Mouse (Mus musculus) embryonic facial prominence, embryonic 14.5 days (tissue): Measurements from ENCODE around the gene Hnf1a. TPM values are rescaled to one million over a fixed set of nuclear protein-coding genes. Genes with fewer than 3 reads are reported as not detected.

Source experiments
- ATAC-seq: fragments of 200-750 bp; cut with Nextera tagmentation; 2 replicates; pipeline ENCODE4 v1.8.0; 2017; ENCODE audit warnings: low read depth, moderate number of reproducible peaks, moderate TSS enrichment
- DNase-seq: peaks from one replicate; pipeline ENCODE4 v3.0.0-alpha.2; 2015; ENCODE audit warnings: low spot score
- H3K27ac ChIP-seq: fragments of 300-500 bp; sonication (generic); replicated peaks from 2 replicates; pipeline ENCODE4 v1.5.1; 2014; ENCODE audit warnings: low read depth, mild to moderate bottlenecking, low read length, moderate library complexity
- H3K27me3 ChIP-seq: fragments of 300-500 bp; sonication (generic); replicated peaks from 2 replicates; pipeline ENCODE4 v1.6.1; 2014; ENCODE audit warnings: low read length; ENCODE audit not compliant: control insufficient read depth, insufficient read depth
- H3K36me3 ChIP-seq: fragments of 300-500 bp; sonication (generic); 2 replicates; pipeline ENCODE4 v1.6.1; 2014; ENCODE audit warnings: low read length, mixed read lengths; ENCODE audit not compliant: control insufficient read depth, insufficient read depth
- H3K4me1 ChIP-seq: fragments of 300-500 bp; sonication (generic); 2 replicates; pipeline ENCODE4 v1.6.1; 2014; ENCODE audit warnings: antibody characterized with exemption, low read length; ENCODE audit not compliant: control insufficient read depth, insufficient read depth
- H3K4me2 ChIP-seq: fragments of 300-500 bp; sonication (generic); 2 replicates; pipeline ENCODE4 v1.6.1; 2014; ENCODE audit warnings: low read depth, mild to moderate bottlenecking, low read length, moderate library complexity, mixed read lengths
- H3K4me3 ChIP-seq: fragments of 300-500 bp; sonication (generic); 2 replicates; pipeline ENCODE4 v1.5.1; 2014; ENCODE audit warnings: low read depth, mild to moderate bottlenecking, low read length
- H3K9ac ChIP-seq: fragments of 300-500 bp; sonication (generic); 2 replicates; pipeline ENCODE4 v1.6.1; 2014; ENCODE audit warnings: low read depth, mild to moderate bottlenecking, low read length, moderate library complexity, mixed read lengths
- H3K9me3 ChIP-seq: fragments of 300-500 bp; sonication (generic); 2 replicates; pipeline ENCODE4 v1.6.1; 2016; ENCODE audit warnings: low read length; ENCODE audit not compliant: control insufficient read depth
- WGBS: fragments of 180-500 bp; shearing (Covaris S2); extraction: QIAGEN DNeasy Blood & Tissue Kit; methylation state at CpG from one replicate; pipeline ENCODE4 v1.1.7; 2014; 5-methylcytosine and 5-hydroxymethylcytosine counted together
- polyA plus RNA-seq: library from polyadenylated mRNA; unstranded; fragments of >200 nt; fragmentation: Nextera tagmentation; extraction: Ambion mirVana; gene quantifications from 2 replicates; pipeline ENCODE4 v1.2.1, GENCODE M21; 2014

Gene Hnf1a
- polyA plus RNA-seq, 1 experiment from 2014 or later = 0.10 TPM

DNA sequence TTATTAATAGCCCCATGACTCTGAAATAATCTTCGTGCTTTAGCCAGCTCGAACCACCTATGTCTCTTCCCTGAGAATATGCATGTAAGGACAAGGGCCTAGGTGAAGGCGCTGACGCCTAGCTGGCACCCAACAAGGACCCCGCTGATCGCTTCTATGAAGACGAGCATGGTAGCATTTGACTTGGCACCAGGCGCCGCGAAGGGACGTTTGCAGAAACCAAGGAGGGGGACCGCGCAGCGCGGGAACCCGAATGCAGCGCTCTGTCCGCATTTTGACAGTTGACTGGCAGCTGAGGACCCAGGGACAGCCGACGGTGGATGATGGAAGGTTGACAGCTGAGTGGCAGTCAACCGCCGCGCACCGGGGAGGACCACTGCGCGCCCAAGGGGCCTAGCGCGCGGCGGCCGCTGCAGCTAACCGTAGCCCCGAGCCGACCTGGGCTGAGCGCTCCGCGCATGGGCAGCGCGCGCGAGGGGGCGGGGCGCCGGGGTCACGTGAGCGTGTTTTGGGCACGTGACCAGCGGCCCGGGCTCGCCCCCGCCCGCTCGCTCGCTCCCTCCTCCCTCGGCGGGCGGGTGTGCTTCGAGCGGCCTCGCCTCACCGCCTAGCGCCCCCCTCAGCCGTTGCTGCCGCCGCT, 39.8 kb upstream of the Hnf1a start, which contains the start of gene Sppl3:
TSS of gene Sppl3 (plus strand) at position 561 of the 640 bp plus-strand sequence.
- peaks cover 17% of the 10 kb centered on the region for H3K4me1 ChIP-seq
- H3K27ac ChIP-seq = peak within 1 kb of the TSS; percentile 92

DNA sequence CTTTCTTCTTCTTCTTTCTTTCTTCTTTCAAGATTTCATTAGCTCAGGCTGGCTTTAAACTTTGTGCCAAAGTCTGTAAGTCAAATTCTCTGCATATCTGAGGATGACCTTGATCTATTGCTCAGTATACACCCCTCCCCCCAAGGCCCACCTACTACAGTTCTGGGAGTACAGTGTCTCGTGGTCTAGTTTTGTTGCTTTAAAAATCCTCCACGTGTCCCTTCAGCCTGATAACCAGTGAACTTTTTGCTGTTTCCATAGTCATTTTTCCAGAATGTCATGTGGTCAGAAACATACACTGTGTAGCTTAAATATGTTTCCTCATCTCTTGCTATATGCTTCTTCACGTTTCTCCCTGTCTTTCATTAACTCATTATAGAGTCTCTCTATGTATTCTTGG, 39.1 kb upstream of the Hnf1a start:
- Histone ChIP-seq H3K9me3 (no peaks in the 10 kb centered on the region), H3K27ac (no peak overlapping the region), H3K4me1 (peaks cover 17% of the 10 kb centered on the region), H3K9ac (no peak overlapping the region; the same call in 1 of the 2 replicates), H3K27me3 (no peaks in the 10 kb centered on the region), H3K4me3 (peak overlapping the region; percentile 100; the same call in 1 of the 2 replicates), H3K4me2 (peak overlapping the region; percentile 64), H3K36me3 (no peaks in the 10 kb centered on the region)
- DNase-seq (no peak), ATAC-seq (no peak)
- 44% methylated on average over 3 of the region's 3 CpGs for WGBS

More for the DNA sequence above, 39.8 kb upstream of the Hnf1a start, which contains the start of gene Sppl3:
- H3K27me3 ChIP-seq = no peaks in the 10 kb centered on the region
- H3K4me2 ChIP-seq = peak within 1 kb of the TSS; percentile 77
- no peaks in the 10 kb centered on the region for H3K9me3 ChIP-seq
- peak within 1 kb of the TSS; percentile 98 for H3K9ac ChIP-seq
- DNase-seq = peak; percentile 95
- peak; percentile 88 for ATAC-seq
- peak within 1 kb of the TSS; percentile 100 for H3K4me3 ChIP-seq
- H3K36me3 ChIP-seq = no peaks in the 10 kb centered on the region
- 2% methylated on average over 18 of the region's 65 CpGs for WGBS

DNA sequence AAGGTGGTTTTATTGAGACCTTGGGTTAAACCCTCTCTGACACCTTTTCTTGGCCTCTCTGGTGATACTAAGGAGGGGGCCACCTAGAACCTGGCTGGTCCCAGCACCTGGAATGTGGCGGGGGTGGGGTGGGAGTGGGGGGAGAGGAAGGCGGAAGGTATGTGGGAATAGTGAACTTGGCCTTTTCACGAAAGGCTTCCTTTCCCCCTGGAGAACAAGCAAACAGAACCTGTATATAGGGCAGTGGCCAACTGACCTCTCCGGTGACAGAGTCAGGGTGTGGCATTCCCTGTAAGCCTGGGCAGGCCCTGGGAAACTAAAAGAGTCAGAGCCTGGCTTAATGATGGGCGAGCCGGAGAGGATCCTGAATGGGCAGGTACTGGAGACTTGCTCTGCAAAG, 38.2 kb upstream of the Hnf1a start:
- ATAC-seq = no peak
- H3K4me3 ChIP-seq = no peak overlapping the region
- no peaks in the 10 kb centered on the region for H3K36me3 ChIP-seq
- H3K4me2 ChIP-seq = no peak overlapping the region
- H3K4me1 ChIP-seq = peaks cover 14% of the 10 kb centered on the region
- DNase-seq = no peak
- H3K9ac ChIP-seq = no peak overlapping the region
- H3K27me3 ChIP-seq = no peaks in the 10 kb centered on the region
- WGBS = 83% methylated on average over 6 of the region's 6 CpGs
- H3K27ac ChIP-seq = no peak overlapping the region
- H3K9me3 ChIP-seq = no peaks in the 10 kb centered on the region

DNA sequence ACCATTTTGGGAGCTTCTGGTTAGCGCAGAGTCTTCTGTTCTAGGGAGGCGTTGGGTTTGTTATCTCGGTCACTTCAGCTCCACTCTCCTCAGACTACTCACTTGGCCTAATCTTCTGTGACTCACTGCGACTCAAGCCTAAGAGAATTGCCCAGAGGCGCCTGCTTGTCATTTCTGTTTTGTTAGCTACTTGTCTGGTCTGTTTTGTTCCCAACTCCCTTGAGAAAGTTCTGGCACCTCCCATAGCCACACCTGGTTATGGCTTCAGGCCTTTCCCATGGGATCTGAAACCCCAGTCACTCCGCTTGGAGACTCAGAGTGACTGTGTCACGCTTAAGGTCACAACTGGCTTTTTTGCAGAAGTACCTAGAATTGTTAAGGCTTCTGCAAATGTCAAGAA, 37.4 kb upstream of the Hnf1a start:
- no peaks in the 10 kb centered on the region for H3K27me3 ChIP-seq
- DNase-seq (peak; percentile 49), ATAC-seq (no peak)
- H3K9me3 ChIP-seq = no peaks in the 10 kb centered on the region
- no peak overlapping the region for H3K9ac ChIP-seq
- 86% methylated on average over 7 of the region's 7 CpGs for WGBS
- no peak overlapping the region for H3K4me3 ChIP-seq
- peaks cover 12% of the 10 kb centered on the region for H3K4me1 ChIP-seq
- H3K4me2 ChIP-seq = no peak overlapping the region
- no peak overlapping the region for H3K27ac ChIP-seq
- H3K36me3 ChIP-seq = no peaks in the 10 kb centered on the region

DNA sequence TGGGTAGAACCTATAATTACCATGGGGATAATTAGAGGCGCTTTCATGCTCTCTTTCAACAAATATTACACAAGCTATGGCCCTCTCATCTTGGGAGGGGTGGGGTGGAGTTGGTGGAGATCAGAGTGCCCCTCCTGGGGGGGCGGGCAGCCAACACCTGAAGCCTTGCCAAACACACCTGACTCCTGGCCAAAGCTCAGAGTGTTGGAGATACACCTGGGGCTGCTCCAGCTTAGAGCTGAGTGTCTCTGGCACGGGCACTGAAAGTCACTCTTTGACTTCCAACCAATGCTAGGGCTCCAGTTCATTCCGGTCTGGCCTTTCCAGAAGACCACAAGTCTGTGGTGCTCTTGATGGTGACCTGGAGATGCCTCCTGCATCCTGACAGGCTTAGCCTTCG, 36.9 kb upstream of the Hnf1a start:
- H3K27ac ChIP-seq = no peak overlapping the region
- no peak overlapping the region for H3K4me3 ChIP-seq
- WGBS = 75% methylated on average over 5 of the region's 5 CpGs
- ATAC-seq = no peak
- peaks cover 7% of the 10 kb centered on the region for H3K4me1 ChIP-seq
- H3K9me3 ChIP-seq = no peaks in the 10 kb centered on the region
- no peak overlapping the region for H3K9ac ChIP-seq
- no peaks in the 10 kb centered on the region for H3K36me3 ChIP-seq
- peak; percentile 56 for DNase-seq
- H3K4me2 ChIP-seq = no peak overlapping the region
- no peaks in the 10 kb centered on the region for H3K27me3 ChIP-seq

DNA sequence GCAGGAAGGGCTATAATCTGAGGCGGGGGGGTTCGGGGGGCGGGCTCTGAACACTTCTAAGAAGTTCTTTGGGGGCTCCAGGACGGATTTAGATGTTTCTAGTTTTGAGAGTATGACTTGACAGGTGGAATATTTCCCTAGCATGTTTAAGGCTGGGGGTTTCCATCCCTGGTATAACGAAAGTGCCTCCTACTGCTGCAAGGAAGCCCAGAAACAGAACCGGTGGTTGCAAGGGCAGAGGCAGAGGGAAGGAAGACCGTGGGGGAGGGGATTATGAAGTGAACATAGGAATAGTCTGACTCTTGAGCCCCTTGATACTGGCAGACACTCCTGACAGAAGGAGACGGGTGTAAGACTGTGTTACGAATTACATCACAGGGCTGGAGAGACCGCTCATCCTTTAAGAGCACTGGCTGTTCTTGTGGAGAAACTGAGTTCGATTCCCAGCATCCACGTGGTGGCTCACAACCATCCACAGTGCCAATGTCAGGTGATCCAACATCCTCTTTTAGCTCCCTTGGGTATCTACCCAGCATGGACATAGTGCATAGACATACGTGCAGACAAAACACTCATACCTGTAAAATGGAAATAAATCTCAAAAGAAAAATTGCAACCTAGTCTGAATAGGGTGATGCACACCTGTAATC, 32.5 kb upstream of the Hnf1a start:
- ATAC-seq (no peak), DNase-seq (no peak)
- H3K4me3 ChIP-seq = no peak overlapping the region
- H3K27ac ChIP-seq = no peak overlapping the region
- H3K9me3 ChIP-seq = no peaks in the 10 kb centered on the region
- 80% methylated on average over 13 of the region's 13 CpGs for whole genome bisulfite sequencing
- no peak overlapping the region for H3K4me2 ChIP-seq
- no peaks in the 10 kb centered on the region for H3K36me3 ChIP-seq
- H3K9ac ChIP-seq = no peak overlapping the region
- H3K27me3 ChIP-seq = no peaks in the 10 kb centered on the region
- no peaks in the 10 kb centered on the region; the same call in 1 of the 2 replicates for H3K4me1 ChIP-seq

DNA sequence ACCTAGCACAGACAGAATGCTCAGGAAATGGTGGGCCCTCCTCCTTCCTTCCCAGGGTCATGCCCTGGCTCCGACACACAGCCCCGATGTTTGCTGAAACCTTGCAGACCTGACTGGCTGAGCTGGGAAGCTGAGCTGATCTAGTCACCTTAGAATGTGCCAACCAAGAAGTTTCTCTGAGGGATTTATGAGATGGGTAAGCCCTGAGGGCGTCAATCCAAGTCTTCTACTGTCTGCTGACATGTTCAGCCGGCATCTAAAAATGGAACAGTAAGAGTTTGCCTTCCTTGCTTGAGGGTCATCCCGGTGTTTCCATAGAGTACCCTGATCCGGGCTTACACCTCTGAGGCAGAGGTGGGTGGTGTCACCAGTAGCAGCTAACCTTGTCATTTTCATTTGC, 31.9 kb upstream of the Hnf1a start:
- Histone ChIP-seq H3K27ac (no peak overlapping the region), H3K27me3 (no peaks in the 10 kb centered on the region), H3K9me3 (no peaks in the 10 kb centered on the region), H3K4me1 (no peaks in the 10 kb centered on the region; the same call in 1 of the 2 replicates), H3K4me3 (no peak overlapping the region), H3K36me3 (no peaks in the 10 kb centered on the region), H3K9ac (no peak overlapping the region), H3K4me2 (no peak overlapping the region)
- no peak for DNase-seq
- ATAC-seq = no peak
- WGBS = 69% methylated on average over 6 of the region's 6 CpGs

DNA sequence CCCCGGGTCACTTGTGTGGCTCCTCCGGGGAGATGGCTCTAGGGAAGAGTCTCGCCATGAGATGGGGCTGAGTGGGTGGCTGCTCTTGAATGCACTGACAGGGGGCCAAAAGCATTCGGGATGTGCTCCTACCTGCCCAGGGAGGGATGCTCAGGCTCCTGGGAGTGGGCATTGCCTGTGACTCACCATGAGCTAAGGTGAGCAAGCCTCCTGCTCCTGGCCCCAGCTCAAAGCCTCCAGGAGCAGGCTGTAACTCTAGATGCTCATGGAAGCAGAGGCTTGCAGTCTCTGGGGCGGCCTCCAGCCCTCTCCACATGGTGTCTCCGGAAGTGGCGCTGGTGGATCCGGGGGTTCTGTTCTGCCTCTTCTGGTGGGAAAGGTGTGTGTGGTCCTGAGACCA, 30.6 kb upstream of the Hnf1a start:
- no peaks in the 10 kb centered on the region; the same call in 1 of the 2 replicates for H3K4me1 ChIP-seq
- H3K9me3 ChIP-seq = no peaks in the 10 kb centered on the region
- DNase-seq (peak; percentile 41), ATAC-seq (peak; percentile 24; the same call in 1 of the 2 replicates)
- H3K4me2 ChIP-seq = no peak overlapping the region
- no peaks in the 10 kb centered on the region for H3K27me3 ChIP-seq
- no peak overlapping the region for H3K27ac ChIP-seq
- H3K36me3 ChIP-seq = no peaks in the 10 kb centered on the region
- no peak overlapping the region for H3K9ac ChIP-seq
- no peak overlapping the region for H3K4me3 ChIP-seq
- WGBS = 44% methylated on average over 8 of the region's 8 CpGs
